Mouse (Mus musculus) stomach, postnatal 0 days (tissue): ENCODE measurements around the gene Rad51b.

Source experiments
- CTCF ChIP-seq: IDR thresholded peaks from 2 replicates; pipeline ENCODE4 v1.5.1; 2016; ENCODE audit warnings: antibody characterized with exemption, low read depth, mild to moderate bottlenecking, moderate library complexity
- EP300 ChIP-seq: optimal IDR thresholded peaks from 2 replicates; pipeline ENCODE3; 2016; ENCODE audit warnings: antibody characterized with exemption

GRCm38 (mm10) chr12:79606197-79606631 lies 309.1 kb downstream of the Rad51b start:
- TF ChIP-seq CTCF, result no peak
- TF ChIP-seq EP300, result no peak
